Mouse (Mus musculus) neural tube, embryonic 13.5 days (tissue): ENCODE data around the gene Ino80b. TPM values are rescaled to one million over a fixed set of nuclear protein-coding genes. Genes with fewer than 3 reads are reported as not detected.

Experiments
- ATAC-seq: fragments of 200-750 bp; cut with Nextera tagmentation; 2 replicates; pipeline ENCODE4 v1.8.0; 2017; ENCODE audit warnings: low read depth, mild to moderate bottlenecking, moderate TSS enrichment, moderate library complexity
- H3K27ac ChIP-seq: fragments of 300-500 bp; sonication (generic); replicated peaks from 2 replicates; pipeline ENCODE4 v1.5.1; 2015; ENCODE audit warnings: moderate library complexity, mild to moderate bottlenecking, inconsistent platforms
- H3K27me3 ChIP-seq: fragments of 300-500 bp; sonication (generic); 2 replicates; pipeline ENCODE4 v1.6.1; 2015; ENCODE audit warnings: mild to moderate bottlenecking, inconsistent platforms
- H3K36me3 ChIP-seq: fragments of 300-500 bp; sonication (generic); 2 replicates; pipeline ENCODE4 v1.6.1; 2015; ENCODE audit warnings: mild to moderate bottlenecking, inconsistent platforms
- H3K4me1 ChIP-seq: fragments of 300-500 bp; sonication (generic); replicated peaks from 2 replicates; pipeline ENCODE4 v1.6.1; 2015; ENCODE audit warnings: inconsistent platforms
- H3K4me2 ChIP-seq: fragments of 300-500 bp; sonication (generic); 2 replicates; pipeline ENCODE4 v1.6.1; 2015; ENCODE audit warnings: inconsistent platforms, mild to moderate bottlenecking, moderate library complexity
- H3K4me3 ChIP-seq: fragments of 300-500 bp; sonication (generic); 2 replicates; pipeline ENCODE4 v1.5.1; 2015; ENCODE audit warnings: mild to moderate bottlenecking, inconsistent platforms
- H3K9ac ChIP-seq: fragments of 300-500 bp; sonication (generic); 2 replicates; pipeline ENCODE4 v1.6.1; 2015; ENCODE audit warnings: moderate library complexity, mild to moderate bottlenecking, inconsistent platforms
- H3K9me3 ChIP-seq: fragments of 300-500 bp; sonication (generic); 2 replicates; pipeline ENCODE4 v1.6.1; 2016; ENCODE audit warnings: inconsistent platforms
- WGBS: fragments of 180-500 bp; shearing (Covaris S2); methylation state at CpG from one replicate; pipeline ENCODE4 v1.1.7; 2015; 5-methylcytosine and 5-hydroxymethylcytosine counted together
- polyA plus RNA-seq: library from polyadenylated mRNA; unstranded; fragments of >200 nt; fragmentation: Nextera tagmentation; extraction: Ambion mirVana; gene quantifications from 2 replicates; pipeline ENCODE4 v1.2.1, GENCODE M21; 2015

Gene Ino80b
- polyA plus RNA-seq, 1 experiment from 2014 or later, result 13.0 TPM

- H3K36me3 ChIP-seq, result no peaks in the 10 kb centered on the region
Measured at GRCm38 (mm10) chr6:83138056-83138455, 12.8 kb upstream of the Ino80b start.

GRCm38 (mm10) chr6:83137576-83137950 is 12.3 kb upstream of the Ino80b start:
- peak; percentile 60 for ATAC-seq
- Histone ChIP-seq H3K4me1 (peaks cover 64% of the 10 kb centered on the region), H3K27me3 (peaks cover 16% of the 10 kb centered on the region), H3K4me3 (peak overlapping the region; percentile 44), H3K4me2 (peak overlapping the region; percentile 63), H3K9ac (peak overlapping the region; percentile 83), H3K9me3 (no peaks in the 10 kb centered on the region), H3K36me3 (no peaks in the 10 kb centered on the region), H3K27ac (peak overlapping the region; percentile 95)
- under 1% methylated on average over 12 of the region's 12 CpGs for WGBS

More at GRCm38 (mm10) chr6:83138056-83138455, 12.8 kb upstream of the Ino80b start:
- peak overlapping the region; percentile 95 for H3K27ac ChIP-seq
- peak; percentile 15; the same call in 1 of the 2 replicates for ATAC-seq
- peak overlapping the region; percentile 83 for H3K9ac ChIP-seq
- WGBS, result 1% methylated on average over 11 of the region's 11 CpGs
- no peaks in the 10 kb centered on the region for H3K9me3 ChIP-seq
- peak overlapping the region; percentile 63 for H3K4me2 ChIP-seq
- H3K4me1 ChIP-seq, result peaks cover 69% of the 10 kb centered on the region
- peaks cover 16% of the 10 kb centered on the region for H3K27me3 ChIP-seq
- peak overlapping the region; percentile 44 for H3K4me3 ChIP-seq

- H3K36me3 ChIP-seq, result no peaks in the 10 kb centered on the region
- peak overlapping the region; percentile 63 for H3K4me2 ChIP-seq
- peaks cover 16% of the 10 kb centered on the region for H3K27me3 ChIP-seq
- peak overlapping the region; percentile 95 for H3K27ac ChIP-seq
- H3K9ac ChIP-seq, result peak overlapping the region; percentile 83
- WGBS, result under 1% methylated on average over 26 of the region's 26 CpGs
- H3K4me1 ChIP-seq, result peaks cover 59% of the 10 kb centered on the region
- ATAC-seq, result peak; percentile 77
- H3K9me3 ChIP-seq, result no peaks in the 10 kb centered on the region
- peak overlapping the region; percentile 44 for H3K4me3 ChIP-seq
Measured at GRCm38 (mm10) chr6:83136881-83137575, 11.8 kb upstream of the Ino80b start.

- Histone ChIP-seq H3K4me1 (peaks cover 52% of the 10 kb centered on the region), H3K27ac (peak overlapping the region; percentile 95), H3K4me3 (peak overlapping the region; percentile 44), H3K4me2 (peak overlapping the region; percentile 63), H3K9ac (peak overlapping the region; percentile 83), H3K9me3 (no peaks in the 10 kb centered on the region), H3K27me3 (peaks cover 16% of the 10 kb centered on the region), H3K36me3 (no peaks in the 10 kb centered on the region)
- ATAC-seq, result peak; percentile 10; the same call in 1 of the 2 replicates
- WGBS, result 15% methylated on average over 5 of the region's 5 CpGs
Measured at GRCm38 (mm10) chr6:83136291-83136880, 11.2 kb upstream of the Ino80b start.

- no peaks in the 10 kb centered on the region for H3K9me3 ChIP-seq
- ATAC-seq, result no peak
- H3K4me3 ChIP-seq, result peak overlapping the region; percentile 44
- peak overlapping the region; percentile 63 for H3K4me2 ChIP-seq
- WGBS, result 4% methylated on average over 37 of the region's 37 CpGs
- no peaks in the 10 kb centered on the region for H3K36me3 ChIP-seq
- peak overlapping the region; percentile 83 for H3K9ac ChIP-seq
- H3K27me3 ChIP-seq, result peaks cover 16% of the 10 kb centered on the region
- H3K27ac ChIP-seq, result peak overlapping the region; percentile 95; the same call in 1 of the 2 replicates
- peaks cover 51% of the 10 kb centered on the region for H3K4me1 ChIP-seq
Measured at GRCm38 (mm10) chr6:83135571-83136161, 10.4 kb upstream of the Ino80b start.

GRCm38 (mm10) chr6:83134951-83135513 is 9.8 kb upstream of the Ino80b start, which contains the start of gene Rtkn:
Rtkn (plus strand) TSS chr6:83135463.
- peak within 1 kb of the TSS; percentile 95 for H3K27ac ChIP-seq

GRCm38 (mm10) chr6:83134226-83134625 is 9.0 kb upstream of the Ino80b start:
- Histone ChIP-seq H3K4me2 (no peak overlapping the region), H3K9ac (no peak overlapping the region), H3K4me3 (no peak overlapping the region), H3K9me3 (no peaks in the 10 kb centered on the region), H3K36me3 (no peaks in the 10 kb centered on the region), H3K27ac (no peak overlapping the region), H3K27me3 (peaks cover 16% of the 10 kb centered on the region), H3K4me1 (peaks cover 41% of the 10 kb centered on the region)
- WGBS, result 81% methylated on average over 3 of the region's 3 CpGs
- ATAC-seq, result no peak

More at GRCm38 (mm10) chr6:83134951-83135513, 9.8 kb upstream of the Ino80b start, which contains the start of gene Rtkn:
- Histone ChIP-seq H3K4me3 (peak within 1 kb of the TSS; percentile 44), H3K9ac (peak within 1 kb of the TSS; percentile 83), H3K36me3 (no peaks in the 10 kb centered on the region), H3K9me3 (no peaks in the 10 kb centered on the region), H3K27me3 (peaks cover 16% of the 10 kb centered on the region), H3K4me2 (peak within 1 kb of the TSS; percentile 63), H3K4me1 (peaks cover 48% of the 10 kb centered on the region)
- 66% methylated on average over 7 of the region's 7 CpGs for WGBS
- no peak for ATAC-seq

GRCm38 (mm10) chr6:83132176-83132919 is 7.1 kb upstream of the Ino80b start:
- Histone ChIP-seq H3K27ac (no peak overlapping the region), H3K27me3 (peaks cover 16% of the 10 kb centered on the region), H3K9ac (no peak overlapping the region), H3K4me3 (no peak overlapping the region), H3K4me2 (no peak overlapping the region), H3K4me1 (peaks cover 22% of the 10 kb centered on the region), H3K36me3 (no peaks in the 10 kb centered on the region), H3K9me3 (no peaks in the 10 kb centered on the region)
- ATAC-seq, result no peak
- 91% methylated on average over 9 of the region's 9 CpGs for WGBS

GRCm38 (mm10) chr6:83131469-83132034 is 6.3 kb upstream of the Ino80b start:
- 82% methylated on average over 6 of the region's 6 CpGs for WGBS
- Histone ChIP-seq H3K4me1 (peaks cover 15% of the 10 kb centered on the region), H3K36me3 (no peaks in the 10 kb centered on the region), H3K27ac (no peak overlapping the region), H3K9me3 (no peaks in the 10 kb centered on the region), H3K27me3 (peaks cover 16% of the 10 kb centered on the region), H3K4me3 (no peak overlapping the region), H3K9ac (no peak overlapping the region), H3K4me2 (no peak overlapping the region)
- no peak for ATAC-seq

- H3K36me3 ChIP-seq, result no peaks in the 10 kb centered on the region
- H3K9me3 ChIP-seq, result no peaks in the 10 kb centered on the region
- no peak overlapping the region for H3K27ac ChIP-seq
- H3K4me3 ChIP-seq, result no peak overlapping the region
- H3K4me2 ChIP-seq, result no peak overlapping the region
- no peak for ATAC-seq
- H3K27me3 ChIP-seq, result no peaks in the 10 kb centered on the region
- 93% methylated on average over 5 of the region's 5 CpGs for WGBS
- H3K4me1 ChIP-seq, result peaks cover 27% of the 10 kb centered on the region
- H3K9ac ChIP-seq, result no peak overlapping the region
Measured at GRCm38 (mm10) chr6:83127419-83127818, 2.2 kb upstream of the Ino80b start.

- Histone ChIP-seq H3K4me3 (peak overlapping the region; percentile 74), H3K36me3 (no peaks in the 10 kb centered on the region), H3K9me3 (no peaks in the 10 kb centered on the region), H3K9ac (peak overlapping the region; percentile 78), H3K27ac (peak overlapping the region; percentile 61), H3K27me3 (no peaks in the 10 kb centered on the region), H3K4me1 (peaks cover 41% of the 10 kb centered on the region), H3K4me2 (peak overlapping the region; percentile 92)
- peak; percentile 2; the same call in 1 of the 2 replicates for ATAC-seq
- under 1% methylated on average over 30 of the region's 30 CpGs for WGBS
Measured at GRCm38 (mm10) chr6:83124851-83125312, 349 bp downstream of the Ino80b start.
